Mouse (Mus musculus) liver, postnatal 0 days (tissue): Measurements from ENCODE around the gene Ptpn14. TPM values are rescaled to one million over a fixed set of nuclear protein-coding genes. Genes with fewer than 3 reads are reported as not detected.

Experiments used
- ATAC-seq: fragments of 200-750 bp; cut with Nextera tagmentation; 2 replicates; pipeline ENCODE4 v1.8.0; 2017; ENCODE audit warnings: mild to moderate bottlenecking, moderate library complexity
- DNase-seq: peaks from one replicate; pipeline ENCODE4 v3.0.0-alpha.2; 2016
- H3K27ac ChIP-seq: fragments of 300-500 bp; sonication (generic); 2 replicates; pipeline ENCODE4 v1.5.1; 2014; ENCODE audit warnings: antibody characterized with exemption, moderate library complexity, mild to moderate bottlenecking, low read depth
- H3K27me3 ChIP-seq: fragments of 300-500 bp; sonication (generic); 2 replicates; pipeline ENCODE4 v1.6.1; 2014; ENCODE audit warnings: low read length, control low read depth, mixed read lengths; ENCODE audit not compliant: insufficient read depth
- H3K36me3 ChIP-seq: fragments of 300-500 bp; sonication (generic); replicated peaks from 2 replicates; pipeline ENCODE4 v1.6.1; 2014; ENCODE audit warnings: mild to moderate bottlenecking, control low read depth, low read length, moderate library complexity, mixed read lengths; ENCODE audit not compliant: insufficient read depth
- H3K4me1 ChIP-seq: fragments of 300-500 bp; sonication (generic); 2 replicates; pipeline ENCODE4 v1.6.1; 2014; ENCODE audit warnings: antibody characterized with exemption, mild to moderate bottlenecking, control low read depth; ENCODE audit not compliant: insufficient read depth
- H3K4me2 ChIP-seq: fragments of 300-500 bp; sonication (generic); 2 replicates; pipeline ENCODE4 v1.6.1; 2014; ENCODE audit warnings: low read depth, mild to moderate bottlenecking, low read length, moderate library complexity, mixed read lengths
- H3K4me3 ChIP-seq: fragments of 300-500 bp; sonication (generic); 2 replicates; pipeline ENCODE4 v1.5.1; 2014; ENCODE audit warnings: low read depth, low read length
- H3K9ac ChIP-seq: fragments of 300-500 bp; sonication (generic); replicated peaks from 2 replicates; pipeline ENCODE4 v1.6.1; 2014; ENCODE audit warnings: mild to moderate bottlenecking, moderate library complexity
- H3K9me3 ChIP-seq: fragments of 300-500 bp; sonication (generic); 2 replicates; pipeline ENCODE4 v1.6.1; 2016; ENCODE audit warnings: mild to moderate bottlenecking, control low read depth, low read length, mixed read lengths
- CTCF ChIP-seq: sonication (generic); IDR thresholded peaks from 2 replicates; pipeline ENCODE4 v1.5.1; 2016; ENCODE audit warnings: antibody characterized with exemption, low read depth
- EP300 ChIP-seq: IDR thresholded peaks from 2 replicates; pipeline ENCODE4 v1.6.1; 2016; ENCODE audit warnings: antibody characterized with exemption, low read depth, mild to moderate bottlenecking
- WGBS: fragments of 180-500 bp; shearing (Covaris S2); extraction: QIAGEN DNeasy Blood & Tissue Kit; methylation state at CpG from one replicate; pipeline ENCODE4 v1.1.7; 2014; ENCODE audit not compliant: insufficient replicate concordance; 5-methylcytosine and 5-hydroxymethylcytosine counted together
- polyA plus RNA-seq: library from polyadenylated mRNA; unstranded; fragments of >200 nt; fragmentation: Nextera tagmentation; extraction: Ambion mirVana; gene quantifications from 2 replicates; pipeline ENCODE4 v1.2.1, GENCODE M21; 2015

Gene Ptpn14
- polyA plus RNA-seq, 1 experiment from 2014 or later = 0.33 TPM

GRCm38 (mm10) chr1:189866621-189867020 lies 138.6 kb downstream of the Ptpn14 start:
- ATAC-seq = no peak
- Histone ChIP-seq H3K4me3 (no peak overlapping the region), H3K36me3 (no peaks in the 10 kb centered on the region), H3K27me3 (no peaks in the 10 kb centered on the region), H3K9me3 (no peaks in the 10 kb centered on the region), H3K9ac (no peak overlapping the region; the same call in 1 of the 2 replicates), H3K4me2 (peak overlapping the region; percentile 67), H3K27ac (peak overlapping the region; percentile 76), H3K4me1 (peaks cover 21% of the 10 kb centered on the region)
- DNase-seq = no peak
- WGBS = 58% methylated on average over 6 of the region's 6 CpGs
- TF ChIP-seq EP300 (peak; percentile 66), CTCF (no peak)

- Histone ChIP-seq H3K36me3 (no peaks in the 10 kb centered on the region), H3K4me1 (peaks cover 21% of the 10 kb centered on the region), H3K9ac (no peak overlapping the region; the same call in 1 of the 2 replicates), H3K4me2 (peak overlapping the region; percentile 67), H3K27ac (peak overlapping the region; percentile 76), H3K4me3 (no peak overlapping the region), H3K27me3 (no peaks in the 10 kb centered on the region), H3K9me3 (no peaks in the 10 kb centered on the region)
- 16% methylated on average over 5 of the region's 5 CpGs for WGBS
- no peak for DNase-seq
- peak; percentile 55 for ATAC-seq
- TF ChIP-seq CTCF (no peak), EP300 (no peak)
These were observed 139.0 kb downstream of the Ptpn14 start for GRCm38 (mm10) chr1:189867034-189867433.

- Histone ChIP-seq H3K36me3 (no peaks in the 10 kb centered on the region), H3K4me3 (no peak overlapping the region), H3K4me2 (peak overlapping the region; percentile 67), H3K4me1 (peaks cover 21% of the 10 kb centered on the region), H3K27ac (peak overlapping the region; percentile 76), H3K9me3 (no peaks in the 10 kb centered on the region), H3K9ac (no peak overlapping the region), H3K27me3 (no peaks in the 10 kb centered on the region)
- WGBS = 10% methylated on average over 9 of the region's 9 CpGs
- peak; percentile 55 for DNase-seq
- no peak for TF ChIP-seq CTCF
- TF ChIP-seq EP300 = no peak
- peak; percentile 78 for ATAC-seq
These were observed 139.4 kb downstream of the Ptpn14 start for GRCm38 (mm10) chr1:189867497-189867896.

GRCm38 (mm10) chr1:189868036-189868435 lies 140.0 kb downstream of the Ptpn14 start:
- DNase-seq (peak; percentile 45), ATAC-seq (peak; percentile 56)
- peak overlapping the region; percentile 67 for H3K4me2 ChIP-seq
- WGBS = 50% methylated on average over 10 of the region's 10 CpGs
- peak overlapping the region; percentile 51 for H3K27ac ChIP-seq
- H3K9me3 ChIP-seq = no peaks in the 10 kb centered on the region
- no peaks in the 10 kb centered on the region for H3K27me3 ChIP-seq
- H3K4me3 ChIP-seq = no peak overlapping the region
- H3K9ac ChIP-seq = no peak overlapping the region
- no peaks in the 10 kb centered on the region for H3K36me3 ChIP-seq
- TF ChIP-seq EP300 (no peak), CTCF (peak; percentile 44)
- peaks cover 21% of the 10 kb centered on the region for H3K4me1 ChIP-seq

- TF ChIP-seq EP300 (no peak), CTCF (peak; percentile 57)
- 84% methylated on average over 18 of the region's 18 CpGs for WGBS
- H3K4me2 ChIP-seq = no peak overlapping the region
- H3K9me3 ChIP-seq = no peaks in the 10 kb centered on the region
- no peak overlapping the region for H3K9ac ChIP-seq
- H3K4me3 ChIP-seq = no peak overlapping the region
- no peaks in the 10 kb centered on the region for H3K36me3 ChIP-seq
- peaks cover 21% of the 10 kb centered on the region for H3K4me1 ChIP-seq
- H3K27me3 ChIP-seq = no peaks in the 10 kb centered on the region
- no peak for ATAC-seq
- peak; percentile 43 for DNase-seq
- no peak overlapping the region for H3K27ac ChIP-seq
These were observed 141.7 kb downstream of the Ptpn14 start for GRCm38 (mm10) chr1:189869651-189870270.

GRCm38 (mm10) chr1:189870539-189870938 lies 142.5 kb downstream of the Ptpn14 start:
- peak; percentile 10 for ATAC-seq
- peak; percentile 40 for DNase-seq

More at GRCm38 (mm10) chr1:189870539-189870938, 142.5 kb downstream of the Ptpn14 start:
- H3K4me1 ChIP-seq = peaks cover 21% of the 10 kb centered on the region
- H3K4me3 ChIP-seq = no peak overlapping the region
- no peaks in the 10 kb centered on the region for H3K36me3 ChIP-seq
- TF ChIP-seq CTCF (peak; percentile 59), EP300 (no peak)
- no peak overlapping the region for H3K27ac ChIP-seq
- no peak overlapping the region for H3K9ac ChIP-seq
- no peaks in the 10 kb centered on the region for H3K27me3 ChIP-seq
- WGBS = 54% methylated on average over 8 of the region's 8 CpGs
- no peaks in the 10 kb centered on the region for H3K9me3 ChIP-seq
- H3K4me2 ChIP-seq = no peak overlapping the region
